ENCODE assay signal across 25 mouse cellular contexts in genomic region chr10:13140434-13140833, GRCm38 (mm10). TPM values are rescaled to one million over a fixed set of nuclear protein-coding genes. Genes with fewer than 3 reads are reported as not detected.
"Had no signal": no experiment of that assay in that cellular context is flagged by ENCODE, and none has a peak within 500 bp of the region (broad histone marks: within the 10 kb centered on the region; RNA-seq: fewer than 3 reads in every experiment).

No protein-coding gene starts in this region.

- H3K27me3 ChIP-seq: kidney, embryonic 15.5 days; limb, embryonic 13.5 days; liver, embryonic 15.5 days; neural tube, embryonic 15.5 days had no signal

- H3K4me1 ChIP-seq: kidney, embryonic 15.5 days; limb, embryonic 13.5 days; liver, embryonic 15.5 days; neural tube, embryonic 15.5 days had no signal

- H3K36me3 ChIP-seq: kidney, embryonic 15.5 days; limb, embryonic 13.5 days; liver, embryonic 15.5 days; midbrain, embryonic 10.5 days; neural tube, embryonic 15.5 days had no signal

- H3K9me3 ChIP-seq: kidney, embryonic 15.5 days; limb, embryonic 13.5 days; liver, embryonic 15.5 days; midbrain, embryonic 10.5 days; neural tube, embryonic 15.5 days had no signal

- H3K4me3 ChIP-seq: kidney, embryonic 15.5 days; limb, embryonic 13.5 days; liver, embryonic 15.5 days; midbrain, embryonic 10.5 days; myocyte; neural tube, embryonic 15.5 days had no signal

- DNase-seq: kidney, adult 2 months; kidney, postnatal 36 days; layer of hippocampus, adult 9-11 months; layer of hippocampus, postnatal 36 days; lung, embryonic 14.5 days; lung, postnatal 10 days; lung, postnatal 4 days; midbrain, embryonic 14.5 days; right cerebral cortex, adult 18-20 months; right cerebral cortex, postnatal 25 days; thymus, postnatal 36 days had no signal

- H3K9ac ChIP-seq: kidney, embryonic 15.5 days; limb, embryonic 13.5 days; liver, embryonic 15.5 days; lung, embryonic 14.5 days; neural tube, embryonic 15.5 days had no signal

- H3K27ac ChIP-seq: kidney, embryonic 15.5 days; limb, embryonic 13.5 days; liver, embryonic 15.5 days; midbrain, embryonic 10.5 days; neural tube, embryonic 15.5 days had no signal

- H3K4me2 ChIP-seq: kidney, embryonic 15.5 days; limb, embryonic 13.5 days; liver, embryonic 11.5 days; liver, embryonic 15.5 days; lung, embryonic 14.5 days; neural tube, embryonic 15.5 days had no signal

RNA-seq across cellular contexts. Expression of gene Zc2hc1b, which starts 37.4 kb away (rescaled TPM):
- total RNA-seq: layer of hippocampus, adult 18-20 months; layer of hippocampus, postnatal 36 days; left cerebral cortex, adult 8-10 months; left cerebral cortex, postnatal 25 days; megakaryocyte, adult 5-6 weeks had no signal
- polyA plus RNA-seq: kidney, adult 2 months; kidney, embryonic 15.5 days; limb, embryonic 13.5 days; liver, embryonic 11.5 days; liver, embryonic 15.5 days; lung, embryonic 14.5 days; midbrain, embryonic 10.5 days; midbrain, embryonic 14.5 days; myocyte; neural tube, embryonic 11.5 days; neural tube, embryonic 15.5 days; small intestine, adult 2 months; thymus, postnatal 0 days had no signal
